Mouse (Mus musculus) v-Abl transformed pro-B cells (cell line): ENCODE data around the gene Arl10.

Experiments used
- in situ Hi-C, 2 experiments: fragments of 400-800 bp; cut with MboI; formaldehyde crosslinking; loops; one replicate each; pipeline ENCODE4 v1.15.1; 2025; ENCODE audit not compliant: unreplicated experiment in 2 of 2

Arl10 gene

GRCm38 (mm10) chr13:54610972-54611754 is 36.3 kb downstream of the Arl10 start, which contains the start of gene Cltb:
TSS of gene Cltb (minus strand) at chr13:54611344.
- in situ Hi-C loops = loop anchor here (25.0 kb wide), 2 partner anchors 149 to 824 kb away; partner anchors contain the start of gene Thoc3 (in 1 of the 2)

DNA sequence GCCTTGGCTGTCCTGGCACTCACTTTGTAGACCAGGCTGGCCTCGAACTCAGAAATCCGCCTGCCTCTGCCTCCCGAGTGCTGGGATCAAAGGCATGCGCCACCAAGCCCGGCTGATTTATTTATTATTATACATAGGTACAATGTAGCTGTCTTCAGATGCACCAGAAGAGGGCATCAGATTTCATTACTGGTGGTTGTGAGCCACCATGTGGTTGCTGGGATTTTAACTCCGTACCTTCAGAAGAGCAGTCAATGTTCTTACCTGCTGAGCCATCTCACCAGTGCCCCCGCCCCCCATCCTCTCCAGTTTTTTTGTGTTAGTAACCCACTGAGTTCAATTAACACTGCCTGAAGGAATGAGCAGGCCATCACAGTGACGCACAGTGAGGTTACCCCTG is 38.3 kb downstream of the Arl10 start:
- in situ Hi-C loops = loop anchor here (25.0 kb wide), 2 partner anchors 151 to 826 kb away; partner anchors contain the start of gene Thoc3 (in 1 of the 2)

GRCm38 (mm10) chr13:54616307-54616706 is 41.5 kb downstream of the Arl10 start:
- in situ Hi-C loops = loop anchor here (25.0 kb wide), 2 partner anchors 154 to 829 kb away; partner anchors contain the start of gene Thoc3 (in 1 of the 2)

DNA sequence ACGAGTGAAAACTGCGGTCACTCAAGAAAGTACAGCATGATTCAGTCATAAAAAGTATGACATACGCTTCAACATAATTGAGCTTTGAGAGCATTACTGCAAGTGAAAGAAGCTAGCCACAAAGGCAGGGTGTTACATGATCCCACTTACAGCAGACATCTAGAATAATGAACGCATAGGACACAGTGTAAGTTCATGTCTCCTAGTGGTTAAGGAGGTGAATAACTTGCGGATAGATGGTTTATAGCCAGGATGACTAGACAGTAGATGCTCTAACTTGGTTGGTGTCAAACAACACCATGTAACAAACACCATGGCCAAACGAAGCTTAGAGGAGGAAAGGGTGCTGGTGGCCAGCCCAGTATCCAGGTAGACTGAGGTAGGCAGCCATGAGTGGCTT is 42.2 kb downstream of the Arl10 start:
- in situ Hi-C loops = loop anchor here (25.0 kb wide), 2 partner anchors 155 to 830 kb away; partner anchors contain the start of gene Thoc3 (in 1 of the 2)

DNA sequence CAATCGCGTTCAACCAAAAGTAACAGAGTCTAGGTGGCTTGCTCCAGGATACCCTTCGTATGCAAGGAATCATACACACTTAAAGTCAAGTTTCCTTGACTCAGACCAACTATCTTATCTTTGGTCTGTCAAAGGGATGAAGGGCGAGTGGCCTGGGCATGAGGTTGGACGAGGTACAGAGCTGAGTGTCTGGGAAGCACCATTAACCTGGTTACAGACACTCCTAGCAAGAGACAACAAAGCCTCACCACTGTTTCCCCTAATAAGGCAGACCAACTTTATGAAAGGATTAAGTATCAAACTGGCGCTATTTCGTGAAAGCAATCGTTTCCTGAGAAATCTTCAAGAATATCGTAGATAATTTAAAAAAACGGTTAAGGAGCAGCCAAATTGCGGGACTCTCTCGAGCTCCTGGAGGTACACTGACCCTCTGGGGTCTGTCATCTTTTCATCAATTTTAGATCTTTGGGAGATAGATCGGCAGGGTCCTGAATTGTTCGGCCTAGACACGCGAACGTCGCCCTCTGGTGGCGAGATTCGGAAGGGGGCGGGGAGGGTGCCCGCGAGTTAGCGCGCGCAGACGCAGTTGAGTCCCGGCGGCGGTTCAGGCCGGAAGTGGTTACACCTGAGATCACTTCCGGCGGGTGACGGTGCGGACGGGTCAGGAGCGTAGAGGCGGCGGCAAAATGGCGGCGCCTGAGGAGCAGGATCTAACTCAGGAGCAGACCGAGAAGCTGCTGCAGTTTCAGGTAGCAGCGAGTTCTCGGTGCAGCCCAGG is 46.5 kb downstream of the Arl10 start, which contains the start of gene Faf2:
TSS of gene Faf2 (plus strand) at position 630 of the 778 bp plus-strand sequence.
- in situ Hi-C loops = loop anchor here (10.0 to 25.0 kb wide), 6 partner anchors 159 to 834 kb away; partner anchors contain the start of genes Cplx2 (in 1 of the 2) and Thoc3 (in 1 of the 2)

DNA sequence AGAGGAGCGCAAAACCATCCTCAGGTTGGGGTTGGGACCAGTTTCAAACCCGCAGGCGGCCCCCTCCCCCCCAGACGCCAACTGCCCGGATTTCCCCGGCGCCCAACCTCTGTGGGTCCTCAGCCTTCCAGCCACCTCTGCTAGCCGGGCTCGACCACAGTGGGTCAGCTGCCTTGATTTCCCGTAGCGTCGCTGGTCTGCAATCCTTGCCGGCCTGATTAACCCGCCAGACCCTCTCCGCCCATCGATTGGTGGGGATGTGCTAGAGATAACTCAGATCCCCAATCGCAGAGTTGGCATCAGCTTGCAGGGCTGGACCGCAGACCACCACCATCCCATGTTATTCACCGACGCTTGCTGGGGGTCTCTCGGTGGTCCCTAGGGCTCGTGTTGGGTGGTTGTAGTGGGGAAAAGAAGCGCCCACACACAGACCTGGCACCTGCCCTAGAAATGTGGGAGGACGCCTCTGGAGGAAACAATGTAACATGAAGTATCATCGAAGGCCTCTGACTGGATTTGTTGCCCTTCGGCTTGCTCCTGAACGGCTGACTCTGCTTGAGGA is 47.2 kb downstream of the Arl10 start:
- in situ Hi-C loops = loop anchor here (10.0 to 25.0 kb wide), 6 partner anchors 160 to 835 kb away; partner anchors contain the start of genes Cplx2 (in 1 of the 2) and Thoc3 (in 1 of the 2)

GRCm38 (mm10) chr13:54629128-54629527 is 54.3 kb downstream of the Arl10 start:
- in situ Hi-C loops = loop anchor here in 1 of 2 experiments (10.0 kb wide), 4 partner anchors 174 to 514 kb away; partner anchors contain the start of gene Cplx2
